Mouse (Mus musculus): ENCODE data around the gene Apol6.

DNA sequence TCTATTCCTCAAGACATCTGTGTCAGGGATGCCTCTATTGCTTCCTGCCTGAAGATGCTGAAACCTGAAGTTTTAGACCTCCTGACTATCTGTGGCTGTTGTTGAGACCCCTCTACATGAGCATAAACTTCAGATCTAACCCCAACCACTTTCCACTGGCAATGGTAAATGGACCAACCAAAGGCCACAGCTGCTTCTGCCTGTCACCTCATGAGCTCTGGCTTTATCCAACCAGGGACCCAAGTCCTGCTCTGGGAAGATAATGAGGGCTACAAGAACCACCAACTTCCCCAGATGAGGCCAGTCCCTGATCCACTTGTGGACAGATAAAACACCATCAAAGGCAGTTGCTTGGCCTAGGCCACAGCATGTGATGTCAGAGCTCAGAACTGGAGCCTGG, 26.6 kb upstream of the Apol6 start:
- TF ChIP-seq CTCF (IDR thresholded peaks at IDR 0.05; ENCODE audit: extremely low read depth, insufficient read length, insufficient replicate concordance, low read depth, low read length) (no peak), POLR2A (IDR thresholded peaks at IDR 0.05; ENCODE audit: low read depth, low read length) (no peak)

All from small intestine, adult 2 months (tissue).